In genomic region chr9:45308521-45308920, GRCm38 (mm10) we compare ENCODE assay signal across 23 mouse cellular contexts. TPM values are rescaled to one million over a fixed set of nuclear protein-coding genes. Genes with fewer than 3 reads are reported as not detected.
A peak's percentile ranks its signal among the peaks of the same experiment; 100 is the strongest.
DNase-seq lines count a peak whose midpoint lies in the region; TF ChIP-seq lines count a peak whose summit lies in the region.
"Had no signal": no experiment of that assay in that cellular context is flagged by ENCODE, and none has a peak within 500 bp of the region (broad histone marks: within the 10 kb centered on the region; RNA-seq: fewer than 3 reads in every experiment).

No protein-coding gene starts in this region.

- H3K79me2 ChIP-seq in C2C12 (ENCODE audit: control insufficient read depth, insufficient read depth) = no peaks in the 10 kb centered on the region

- DNase-seq in adrenal gland, postnatal 36 days = peak; percentile 28 to 44
- DNase-seq in adrenal gland, postnatal 14 days = no peak
- DNase-seq in retina, embryonic 14.5 days (ENCODE audit: low spot score) = no peak
- DNase-seq in spleen, postnatal 4 days (ENCODE audit: low spot score in 2 of 2) = no peak
- DNase-seq: adrenal gland, postnatal 10 days; B cell, adult 2 months; cerebellum, adult 11 months; cerebellum, adult 18-20 months; cerebellum, adult 8-10 months; cerebellum, adult 9-11 months; cerebellum, postnatal 14 days; cerebellum, postnatal 36 days; embryo, embryonic 11 days had no signal

- no peak overlapping the region for H3ac ChIP-seq in C2C12 (ENCODE audit: control insufficient read depth, insufficient read length, low read depth)

- no peaks in the 10 kb centered on the region for H3K36me3 ChIP-seq in C2C12 (ENCODE audit: control insufficient read depth, insufficient read depth)
- H3K36me3 ChIP-seq: embryonic facial prominence, embryonic 13.5 days; embryonic facial prominence, embryonic 15.5 days; forebrain, embryonic 10.5 days; forebrain, embryonic 12.5 days had no signal

- H3K79me3 ChIP-seq in C2C12 (ENCODE audit: low read depth) = no peaks in the 10 kb centered on the region

- H3K4me3 ChIP-seq in C2C12 (ENCODE audit: insufficient read depth, poor library complexity, severe bottlenecking) = no peak overlapping the region
- H3K4me3 ChIP-seq: embryonic facial prominence, embryonic 13.5 days; embryonic facial prominence, embryonic 15.5 days; erythroblast, embryonic 14.5 days; forebrain, embryonic 10.5 days; forebrain, embryonic 12.5 days had no signal

- TF ChIP-seq CTCF in C2C12 (IDR thresholded peaks at IDR 0.05; ENCODE audit: control insufficient read depth, insufficient read depth, insufficient read length) = no peak

- H3K27me3 ChIP-seq in C2C12 (ENCODE audit: control insufficient read depth, insufficient read depth, insufficient read length) = peaks cover 13% of the 10 kb centered on the region
- H3K27me3 ChIP-seq: embryonic facial prominence, embryonic 15.5 days; forebrain, embryonic 12.5 days had no signal

TF ChIP-seq in C2C12, 6 proteins besides CTCF, POLR2A, EP300 and RAD21:
- no peak for TF ChIP-seq MAX (IDR thresholded peaks at IDR 0.05)
- TF ChIP-seq MYOG (IDR thresholded peaks at IDR 0.05; ENCODE audit: control insufficient read depth, extremely low read depth, insufficient read length) = no peak
- no peak for TF ChIP-seq MYOD1 (IDR thresholded peaks at IDR 0.05; ENCODE audit: control insufficient read depth, insufficient read length, low read depth)
- no peak for TF ChIP-seq USF1 (IDR thresholded peaks at IDR 0.05; ENCODE audit: low read depth)
- peak; percentile 59 for TF ChIP-seq CEBPB (IDR thresholded peaks at IDR 0.05; ENCODE audit: low read depth)

RNA-seq across cellular contexts. Expression of gene Tmprss13, which starts 10.4 kb away (rescaled TPM):
- total RNA-seq in adrenal gland, postnatal 36 days (2021) = under 1 TPM; 0.20 to 0.23 TPM
- 0.15 TPM in 1 of 2 replicates, not detected in the other for total RNA-seq in adrenal gland, postnatal 14 days (2021)
- not detected for polyA plus RNA-seq in C2C12 (2012; fragmentation: generic; extraction: Trizol)
- total RNA-seq: common myeloid progenitor, adult 5-6 weeks; MEL had no signal
- polyA plus RNA-seq: erythroblast, embryonic 14.5 days; forebrain, embryonic 10.5 days; forebrain, embryonic 16.5 days; frontal cortex, adult 2 months had no signal

RNA-seq across cellular contexts. Expression of gene Il10ra, which starts 39.6 kb away (rescaled TPM):
- 1 to 10 TPM; 2.4 to 2.5 TPM for total RNA-seq in adrenal gland, postnatal 36 days (2021)
- total RNA-seq in adrenal gland, postnatal 14 days (2021) = 1.6 and 4.4 TPM in 2 replicates
- polyA plus RNA-seq in C2C12 (2012; fragmentation: generic; extraction: Trizol) = not detected
- total RNA-seq: MEL had no signal

Comparison
In these comparisons a context has a peak if more than half of its experiments do, and no peak if none do; other contexts are left out.
1. DNase-seq: peak in adrenal gland, postnatal 36 days (2 of 2); none in adrenal gland, postnatal 14 days (single experiment), retina, embryonic 14.5 days (single experiment) and spleen, postnatal 4 days (0 of 2).